Mouse (Mus musculus) lung, adult 18-20 months (tissue): ENCODE data around the gene Pkhd1.

Source experiments
- DNase-seq, 2 experiments: peaks; one replicate each; pipeline ENCODE4 v3.0.0; 2022; ENCODE audit warnings: mixed read lengths in 2 of 2

The Pkhd1 gene

GRCm38 (mm10) chr1:20617849-20618530, at the start of gene Pkhd1:
TSS of gene Pkhd1 (minus strand) at chr1:20618064.
- DNase-seq = peak; percentile 6 to 46

DNA sequence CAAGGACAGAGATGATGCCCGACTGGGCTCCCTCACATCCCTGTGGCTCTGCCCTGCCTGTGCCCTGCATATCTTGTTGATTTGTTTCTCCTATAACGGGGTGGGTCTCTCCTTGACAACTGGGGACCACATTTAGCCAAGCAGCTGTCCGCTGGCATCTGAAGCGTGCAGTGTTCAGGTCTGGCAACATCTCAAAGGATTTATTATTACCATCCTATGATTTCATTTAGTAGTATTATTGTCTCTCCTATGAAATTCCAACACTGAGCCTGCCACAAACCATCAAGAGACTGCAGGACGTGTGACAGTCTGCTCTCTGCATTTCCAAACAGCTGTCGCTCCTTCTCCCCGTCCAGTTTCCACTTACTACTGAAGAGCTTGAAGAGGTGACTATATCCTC, 49.7 kb upstream of the Pkhd1 start:
- no peak for DNase-seq

DNA sequence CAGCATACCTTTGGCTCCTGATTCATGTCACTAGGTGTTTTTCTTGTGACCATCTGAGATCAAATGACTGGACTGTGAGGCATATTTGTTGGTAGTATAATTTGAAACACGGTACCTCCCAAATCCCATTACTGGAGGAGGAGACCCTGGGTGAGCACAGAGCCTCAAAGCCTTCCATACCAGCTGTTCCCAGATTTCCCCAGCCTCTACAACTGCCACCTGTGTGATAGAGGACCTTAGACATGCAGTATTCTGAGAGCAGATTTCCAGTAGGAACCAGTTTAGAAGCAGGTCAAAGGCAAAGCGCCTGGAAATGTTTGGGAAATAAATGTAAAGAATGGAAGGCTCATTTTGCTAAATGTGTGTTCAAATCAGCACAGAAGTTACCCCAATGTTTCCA, 48.4 kb upstream of the Pkhd1 start:
- DNase-seq = no peak

GRCm38 (mm10) chr1:20655085-20655484, 37.2 kb upstream of the Pkhd1 start:
- DNase-seq = no peak

GRCm38 (mm10) chr1:20653513-20654506, 35.9 kb upstream of the Pkhd1 start:
- DNase-seq = no peak

DNA sequence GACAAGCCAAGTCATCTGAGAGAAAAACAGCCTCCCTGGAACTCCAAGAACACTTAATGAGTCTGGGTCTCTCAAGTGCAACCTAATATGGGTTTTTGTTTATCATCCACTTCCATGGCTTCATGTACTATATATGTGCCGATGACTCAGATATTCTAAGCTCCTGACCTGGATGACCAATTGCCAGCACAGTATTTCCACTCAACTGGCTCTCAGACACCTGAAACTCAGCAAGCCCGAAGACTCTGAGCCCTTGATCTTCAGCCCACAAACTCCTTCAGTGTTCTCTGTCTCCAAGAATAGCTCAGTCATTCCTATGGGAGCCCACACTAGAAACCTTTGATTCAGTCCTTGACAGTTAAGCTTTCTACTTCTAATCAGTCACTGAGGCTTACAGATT, 17.0 kb upstream of the Pkhd1 start:
- DNase-seq = no peak

GRCm38 (mm10) chr1:20633276-20633869, 15.5 kb upstream of the Pkhd1 start:
- no peak for DNase-seq

DNA sequence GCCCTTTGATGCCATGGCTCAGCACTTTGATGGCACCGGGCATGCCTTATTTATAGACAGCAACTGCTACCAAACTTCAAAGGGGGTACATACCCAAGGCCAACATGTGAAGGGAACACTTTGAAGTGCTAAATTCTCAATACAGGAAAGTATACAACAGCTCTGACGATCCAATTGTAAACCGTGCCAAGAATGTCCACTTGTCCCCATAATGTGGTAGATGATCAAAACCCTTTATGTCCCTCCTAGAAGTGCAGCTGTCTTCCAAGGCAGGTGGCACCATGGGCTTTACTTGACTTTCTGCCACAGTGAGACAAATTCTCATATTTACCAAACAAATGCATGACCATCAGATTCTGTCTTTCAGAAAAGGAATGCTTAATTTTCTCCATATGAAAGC, 6.7 kb upstream of the Pkhd1 start:
- DNase-seq = no peak

DNA sequence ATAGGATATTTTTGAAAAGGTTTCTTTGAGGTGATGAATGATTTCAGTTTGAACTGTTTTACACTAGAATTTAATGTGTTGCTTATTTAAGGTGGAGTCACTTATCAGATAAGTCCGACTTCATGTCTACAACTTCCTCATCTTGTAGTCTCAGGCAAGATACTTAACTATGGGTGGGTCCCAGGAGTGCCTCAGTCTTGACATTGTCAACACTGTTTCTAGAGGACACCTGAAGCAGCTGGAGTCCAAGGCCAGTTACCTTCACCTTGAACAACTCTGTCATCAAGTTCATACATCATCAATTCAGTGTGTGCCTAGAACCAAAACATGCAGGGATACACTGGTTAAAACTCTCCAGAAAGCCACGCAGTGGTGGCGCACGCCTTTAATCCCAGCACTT, 5.5 kb upstream of the Pkhd1 start:
- DNase-seq = no peak

DNA sequence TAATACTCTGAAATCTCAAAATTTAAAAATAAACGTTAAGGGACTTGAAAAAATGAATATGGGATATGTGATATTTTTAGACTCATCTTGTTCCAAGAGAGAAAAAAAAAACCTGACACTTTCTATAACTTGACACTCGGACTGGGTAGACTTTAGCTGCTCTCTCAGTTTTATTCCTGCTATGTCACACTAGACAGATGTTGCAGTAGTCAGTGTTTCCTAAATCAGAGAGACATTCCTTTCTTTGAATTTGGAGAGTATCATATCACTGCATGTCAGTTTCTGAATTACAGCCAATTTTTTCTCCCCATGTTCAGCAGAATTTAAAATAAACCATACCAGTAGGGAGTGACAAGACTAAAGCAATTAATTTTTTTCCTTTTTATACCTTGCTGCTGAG, 2.7 kb upstream of the Pkhd1 start:
- no peak for DNase-seq

DNA sequence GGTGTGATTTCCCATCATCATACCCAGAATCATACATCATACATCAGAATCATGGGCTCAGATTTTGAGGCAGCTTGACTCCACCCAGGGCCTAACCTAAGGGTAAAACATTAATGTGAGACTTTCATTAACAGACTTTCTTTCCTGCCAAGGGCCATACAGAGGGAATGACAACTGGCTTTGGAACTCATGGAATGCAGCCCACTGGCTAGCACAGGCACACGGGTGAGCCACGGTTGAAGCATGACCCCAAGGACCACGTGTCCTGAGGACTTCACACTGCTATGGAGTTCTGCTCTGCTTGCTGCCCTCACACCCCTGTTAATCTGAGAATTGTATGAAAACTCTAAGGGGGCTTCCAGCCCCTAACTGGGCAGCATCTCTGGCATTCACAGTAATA, 1.5 kb upstream of the Pkhd1 start:
- no peak for DNase-seq

DNA sequence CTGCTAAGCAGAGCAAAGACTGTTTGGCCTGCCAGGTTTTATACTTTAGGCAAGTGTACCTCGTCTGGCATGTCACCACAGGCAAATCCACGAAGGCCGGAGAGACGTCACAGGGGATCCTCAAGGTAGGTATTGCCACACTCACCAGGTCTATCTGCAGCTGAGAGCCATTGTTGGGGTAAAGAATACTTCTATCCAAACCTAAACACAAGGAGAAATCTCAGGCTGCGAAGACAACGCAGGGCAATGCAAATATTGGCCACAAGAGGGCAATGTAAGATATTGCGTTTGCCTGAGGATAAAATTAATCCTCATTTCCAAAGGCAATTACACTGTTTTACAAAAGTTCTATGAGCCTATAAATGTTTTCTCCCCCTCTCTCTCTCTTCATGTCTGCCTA, 5.2 kb downstream of the Pkhd1 start:
- DNase-seq = peak; percentile 3 to 7

DNA sequence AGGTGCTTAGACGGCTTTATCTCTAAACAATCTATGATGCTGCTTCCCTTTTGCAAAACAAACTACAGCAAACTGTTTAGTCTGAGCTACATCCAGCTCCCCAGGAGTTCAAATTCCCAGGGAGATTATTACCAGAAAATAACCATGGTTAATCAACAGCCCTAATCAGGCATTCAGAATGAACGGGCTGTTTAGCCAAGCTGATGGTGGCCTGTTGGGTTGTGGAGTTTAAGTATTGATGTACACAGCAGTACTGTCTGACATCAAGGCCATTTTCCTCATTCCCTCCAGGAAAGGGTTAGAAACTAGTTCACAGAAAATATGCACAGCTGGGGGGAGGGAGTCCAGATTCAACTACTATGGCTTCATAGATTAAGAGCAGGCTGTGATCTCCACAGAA, 12.4 kb downstream of the Pkhd1 start:
- no peak for DNase-seq

GRCm38 (mm10) chr1:20590488-20590887, 27.4 kb downstream of the Pkhd1 start:
- DNase-seq = no peak

- DNase-seq = peak; percentile 5 to 17
Measured at GRCm38 (mm10) chr1:20571469-20571868, 46.4 kb downstream of the Pkhd1 start.

- no peak for DNase-seq
Measured at GRCm38 (mm10) chr1:20569430-20569829, 48.4 kb downstream of the Pkhd1 start.

DNA sequence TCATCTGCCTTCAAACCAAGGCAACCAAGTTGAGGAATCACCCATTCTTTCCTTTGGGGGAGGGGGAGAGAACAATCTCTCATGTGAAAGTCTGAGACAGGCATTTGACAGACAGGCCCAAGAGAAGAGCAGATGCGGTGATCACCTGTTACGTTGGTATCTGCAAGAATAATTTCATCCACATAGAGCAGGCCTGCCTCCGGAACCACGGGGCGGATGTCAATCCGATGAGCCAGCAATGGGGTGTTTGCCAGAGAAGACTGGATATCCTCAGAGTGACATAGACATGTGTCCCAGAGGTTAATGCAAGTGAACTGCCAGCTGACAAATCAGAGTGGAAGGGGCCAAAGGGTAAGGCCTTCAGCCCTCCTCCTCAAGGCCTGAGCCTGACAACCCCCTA, 59.4 kb downstream of the Pkhd1 start:
- no peak for DNase-seq

DNA sequence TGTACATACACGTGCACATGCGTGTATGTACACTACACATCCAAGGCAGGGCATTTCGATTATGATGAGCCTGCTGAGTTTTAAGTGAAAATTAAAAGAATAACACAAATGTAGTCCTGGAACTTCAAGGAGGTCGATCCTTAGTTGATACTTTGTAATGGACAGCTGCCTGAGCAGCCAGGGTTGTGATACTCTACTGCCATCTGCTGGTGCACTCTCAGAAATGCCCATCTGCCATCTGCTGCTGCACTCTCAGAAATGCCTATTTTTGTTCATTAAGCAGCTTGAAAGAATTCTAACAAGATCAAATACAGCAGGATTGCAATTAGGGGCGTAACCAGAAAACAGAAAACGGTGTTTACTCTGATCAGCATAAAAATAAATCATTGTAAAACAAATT, 63.5 kb downstream of the Pkhd1 start:
- DNase-seq = peak in 1 of 2 experiments; percentile 4

GRCm38 (mm10) chr1:20551334-20551733, 66.5 kb downstream of the Pkhd1 start:
- no peak for DNase-seq

DNA sequence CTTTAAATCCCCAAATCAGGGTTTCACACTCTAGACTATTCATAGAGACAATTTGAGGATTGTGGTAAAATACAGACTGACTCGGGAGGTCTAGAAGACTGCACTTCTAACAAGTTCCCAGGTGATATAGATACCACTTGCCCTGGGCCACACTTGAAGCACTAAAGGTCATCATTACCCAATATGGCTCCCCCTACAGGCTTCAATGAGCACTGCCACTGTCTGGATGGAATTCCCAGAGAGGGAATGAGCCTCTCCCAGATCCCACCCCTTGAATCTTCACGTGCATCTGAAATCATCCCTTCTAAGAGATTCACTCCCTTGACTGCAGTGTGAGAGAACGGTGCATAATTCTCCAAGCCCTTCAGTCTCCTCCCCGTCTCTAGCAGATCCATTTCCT, 73.3 kb downstream of the Pkhd1 start:
- no peak for DNase-seq

DNA sequence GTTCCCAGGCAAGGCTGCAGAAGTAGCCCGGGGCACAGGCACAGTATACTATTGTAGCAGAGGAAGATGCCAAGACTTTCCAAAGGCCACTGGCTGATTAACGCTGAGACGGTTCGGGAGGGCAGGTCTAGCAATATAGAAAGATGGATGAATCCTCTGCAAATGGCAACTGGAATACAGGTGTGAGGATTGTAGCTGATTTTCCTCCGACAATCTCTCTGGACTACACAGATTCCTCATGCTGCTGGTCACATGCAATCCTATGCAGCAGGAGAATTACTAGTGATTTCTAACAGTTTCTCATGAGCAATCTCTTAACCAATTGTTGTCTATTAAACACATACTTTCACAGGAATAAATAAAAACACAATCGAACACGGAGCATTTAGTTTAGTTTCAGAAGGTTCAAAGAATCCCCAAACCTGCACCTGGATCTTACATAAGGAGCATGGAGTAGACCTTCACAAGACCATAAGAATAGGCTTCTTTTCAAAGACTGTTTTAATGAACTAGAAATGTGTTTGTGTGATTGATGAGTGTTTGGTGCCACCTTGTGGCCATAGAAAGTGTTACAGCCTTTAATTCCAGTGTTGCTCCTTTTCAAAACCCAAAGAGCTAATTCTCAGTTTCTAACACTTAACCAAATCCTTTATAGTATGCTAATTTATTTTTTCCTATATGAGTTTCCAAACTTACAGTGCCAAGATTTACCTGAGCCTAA, 104.3 kb downstream of the Pkhd1 start:
- peak in 1 of 2 experiments; percentile 14 for DNase-seq

DNA sequence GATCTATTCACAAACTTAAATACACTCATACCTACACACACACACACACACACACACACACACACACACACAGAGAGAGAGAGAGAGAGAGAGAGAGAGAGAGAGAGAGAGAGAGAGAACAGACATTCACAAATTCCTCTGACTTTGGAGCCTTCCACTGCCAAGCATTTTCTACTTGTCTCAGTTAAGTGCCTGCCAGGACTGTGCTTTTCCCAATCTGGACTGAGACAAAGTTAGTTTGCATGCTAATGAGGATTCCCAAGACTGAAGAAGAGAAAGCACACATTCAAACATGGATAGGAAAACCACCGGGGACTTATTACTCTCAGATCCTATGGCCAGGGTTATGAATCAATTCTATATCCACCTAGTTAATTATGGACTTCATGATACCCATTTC, 118.9 kb downstream of the Pkhd1 start:
- DNase-seq = no peak

DNA sequence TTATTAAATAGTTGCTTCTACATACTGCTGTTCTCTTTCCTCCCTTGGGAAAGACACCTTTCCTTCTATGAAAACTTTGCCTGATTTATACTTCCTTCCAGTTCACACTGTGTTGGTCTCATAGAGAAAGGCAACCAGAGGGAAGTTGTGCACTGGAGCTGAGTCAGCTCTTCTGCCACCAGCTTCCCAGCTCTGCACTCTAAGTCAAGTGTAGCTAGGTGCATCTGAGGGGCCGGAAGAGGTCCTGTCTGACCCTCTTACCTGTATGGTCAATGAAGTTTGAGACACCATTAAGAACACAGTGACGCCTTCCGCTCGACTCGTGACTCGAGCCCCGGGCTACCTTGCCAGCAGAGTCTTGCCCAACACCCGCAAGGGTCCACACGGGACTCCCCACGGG, 131.8 kb downstream of the Pkhd1 start:
- no peak for DNase-seq
